Mouse (Mus musculus): ENCODE results near the gene Polm. TPM values are rescaled to one million over a fixed set of nuclear protein-coding genes. Genes with fewer than 3 reads are reported as not detected.

Polm gene
- total and polyA plus RNA-seq, 2 experiments from 2014 or later = 6.0 to 9.7 TPM

DNA sequence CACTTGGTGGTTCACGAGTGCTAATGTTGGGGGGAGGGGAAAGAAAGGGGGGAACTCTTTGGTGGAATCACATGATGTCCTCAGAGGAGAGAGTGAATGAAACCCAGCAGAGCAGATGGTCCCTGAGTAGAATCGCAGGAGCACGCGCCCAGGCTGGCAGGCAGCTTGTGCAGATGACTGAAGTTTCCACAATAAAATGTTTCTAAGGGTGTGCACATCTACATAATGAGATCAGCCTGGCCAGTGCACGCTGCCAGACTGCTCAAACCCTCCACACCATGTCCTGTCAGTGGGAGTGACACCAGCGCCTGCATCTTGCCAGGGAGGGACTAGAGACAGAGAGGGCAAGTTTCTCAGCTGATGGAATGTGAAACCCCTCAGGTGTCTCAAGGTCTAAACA, 10.9 kb upstream of the Polm start:
- H3K27me3 ChIP-seq (ENCODE audit: insufficient read depth, low read length) = no peaks in the 10 kb centered on the region
- ATAC-seq (peak; percentile 95), DNase-seq (peak; percentile 81)
- 16% methylated on average over 6 of the region's 6 CpGs for WGBS
- H3K36me3 ChIP-seq (ENCODE audit: insufficient read depth) = no peaks in the 10 kb centered on the region
- H3K4me2 ChIP-seq (ENCODE audit: low read depth) = no peak overlapping the region
- peaks cover 8% of the 10 kb centered on the region; the same call in 1 of the 2 replicates for H3K4me1 ChIP-seq (ENCODE audit: insufficient read depth)
- no peak overlapping the region for H3K9ac ChIP-seq
- H3K9me3 ChIP-seq (ENCODE audit: low read length) = no peaks in the 10 kb centered on the region
- peak overlapping the region; percentile 23; the same call in 1 of the 2 replicates for H3K27ac ChIP-seq (ENCODE audit: low read depth, low read length)
- TF ChIP-seq CTCF (IDR thresholded peaks at IDR 0.05; ENCODE audit: low read depth) = no peak
- no peak overlapping the region for H3K4me3 ChIP-seq (ENCODE audit: low read depth, low read length)

DNA sequence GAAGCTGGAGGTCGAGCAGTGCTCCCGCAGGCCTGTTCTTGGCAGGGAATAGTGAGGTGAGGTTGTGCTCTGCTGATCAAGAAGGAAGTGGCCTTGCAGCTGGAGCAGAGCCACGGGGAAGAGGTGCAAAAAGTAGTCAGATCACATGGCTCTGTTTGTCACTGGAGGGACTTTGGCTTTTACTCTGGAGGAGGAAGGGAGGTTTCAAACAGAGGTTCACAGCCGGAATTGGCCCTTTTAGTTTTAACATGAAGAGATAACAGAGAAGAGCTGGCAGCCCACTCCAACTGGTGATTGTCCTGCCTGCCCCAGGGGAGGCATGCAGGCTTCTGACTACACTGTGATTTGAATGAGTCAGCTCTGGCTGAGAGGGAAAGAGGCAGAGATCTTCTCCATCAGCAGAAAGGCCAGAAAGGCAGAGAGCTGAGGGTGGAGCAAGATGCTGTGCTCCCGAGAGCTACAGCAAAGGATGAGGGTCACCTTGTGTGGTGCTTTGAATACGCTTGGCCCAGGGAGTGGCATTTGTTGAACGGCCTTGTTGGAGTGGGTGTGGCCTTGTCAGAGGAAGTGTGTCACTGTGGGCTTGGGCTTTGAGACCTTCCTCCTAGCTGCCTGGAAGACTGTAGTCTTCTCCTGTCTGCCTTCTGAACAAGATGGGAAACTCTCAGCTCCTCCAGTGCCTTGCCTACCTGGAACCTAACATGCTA, 9.0 kb upstream of the Polm start:
- H3K27ac ChIP-seq (ENCODE audit: low read depth, low read length) = no peak overlapping the region
- no peak overlapping the region for H3K9ac ChIP-seq
- no peak for TF ChIP-seq CTCF (IDR thresholded peaks at IDR 0.05; ENCODE audit: low read depth)
- H3K9me3 ChIP-seq (ENCODE audit: low read length) = no peaks in the 10 kb centered on the region
- DNase-seq (no peak), ATAC-seq (no peak)
- no peak overlapping the region for H3K4me3 ChIP-seq (ENCODE audit: low read depth, low read length)
- peaks cover 8% of the 10 kb centered on the region; the same call in 1 of the 2 replicates for H3K4me1 ChIP-seq (ENCODE audit: insufficient read depth)
- H3K27me3 ChIP-seq (ENCODE audit: insufficient read depth, low read length) = no peaks in the 10 kb centered on the region
- no peaks in the 10 kb centered on the region for H3K36me3 ChIP-seq (ENCODE audit: insufficient read depth)
- 78% methylated on average over 7 of the region's 7 CpGs for WGBS
- no peak overlapping the region for H3K4me2 ChIP-seq (ENCODE audit: low read depth)

DNA sequence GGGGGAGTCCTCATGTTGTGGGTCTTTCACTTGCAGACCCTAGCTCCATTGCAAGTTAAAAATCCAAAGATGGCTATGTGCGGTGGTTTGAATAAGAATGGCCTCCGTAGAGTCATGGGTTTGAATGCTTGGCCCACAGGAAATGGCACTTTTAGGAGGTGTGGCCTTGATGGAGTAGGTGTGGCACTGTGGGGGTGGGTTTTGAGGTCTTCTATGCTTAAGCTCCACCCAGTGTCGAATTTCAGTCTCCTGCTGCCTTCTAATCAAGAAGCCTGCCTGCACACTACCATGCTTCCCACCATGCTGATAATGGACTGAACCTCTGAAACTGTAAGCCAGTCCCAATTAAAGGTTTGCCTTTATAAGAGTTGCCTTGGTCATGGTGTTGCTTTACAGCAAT, 5.3 kb upstream of the Polm start:
- Histone ChIP-seq H3K4me1 (ENCODE audit: insufficient read depth) (no peaks in the 10 kb centered on the region), H3K9ac (no peak overlapping the region), H3K9me3 (ENCODE audit: low read length) (no peaks in the 10 kb centered on the region), H3K4me2 (ENCODE audit: low read depth) (no peak overlapping the region), H3K4me3 (ENCODE audit: low read depth, low read length) (no peak overlapping the region), H3K36me3 (ENCODE audit: insufficient read depth) (no peaks in the 10 kb centered on the region), H3K27me3 (ENCODE audit: insufficient read depth, low read length) (no peaks in the 10 kb centered on the region), H3K27ac (ENCODE audit: low read depth, low read length) (no peak overlapping the region)
- ATAC-seq (no peak), DNase-seq (no peak)
- TF ChIP-seq CTCF (IDR thresholded peaks at IDR 0.05; ENCODE audit: low read depth) = no peak
- 77% methylated on average over 3 of the region's 3 CpGs for WGBS

DNA sequence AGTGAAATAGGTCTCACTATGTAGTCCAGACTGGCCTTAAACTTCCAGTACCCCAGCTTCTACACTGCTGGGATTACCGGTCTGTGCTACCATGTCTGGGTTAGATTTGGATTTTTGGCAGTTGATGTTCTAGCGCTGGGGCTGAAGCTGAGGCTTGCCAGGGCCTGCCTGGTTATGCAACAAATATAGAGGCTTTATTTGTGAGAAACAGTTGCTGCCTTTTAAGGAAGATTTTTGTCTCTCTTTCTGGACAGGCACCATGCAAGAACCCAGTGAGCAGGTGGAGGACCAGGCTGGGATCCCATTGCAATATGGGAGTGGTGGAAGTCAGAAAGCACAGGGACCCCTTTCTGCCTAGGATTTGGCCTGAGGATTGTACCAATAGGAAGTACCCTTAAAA, 3.9 kb upstream of the Polm start:
- no peak for ATAC-seq
- Histone ChIP-seq H3K9ac (no peak overlapping the region), H3K27ac (ENCODE audit: low read depth, low read length) (no peak overlapping the region), H3K4me2 (ENCODE audit: low read depth) (no peak overlapping the region), H3K4me1 (ENCODE audit: insufficient read depth) (no peaks in the 10 kb centered on the region), H3K36me3 (ENCODE audit: insufficient read depth) (no peaks in the 10 kb centered on the region), H3K27me3 (ENCODE audit: insufficient read depth, low read length) (no peaks in the 10 kb centered on the region), H3K4me3 (ENCODE audit: low read depth, low read length) (no peak overlapping the region), H3K9me3 (ENCODE audit: low read length) (no peaks in the 10 kb centered on the region)
- WGBS = 88% methylated on average over 2 of the region's 2 CpGs
- no peak for DNase-seq
- no peak for TF ChIP-seq CTCF (IDR thresholded peaks at IDR 0.05; ENCODE audit: low read depth)

DNA sequence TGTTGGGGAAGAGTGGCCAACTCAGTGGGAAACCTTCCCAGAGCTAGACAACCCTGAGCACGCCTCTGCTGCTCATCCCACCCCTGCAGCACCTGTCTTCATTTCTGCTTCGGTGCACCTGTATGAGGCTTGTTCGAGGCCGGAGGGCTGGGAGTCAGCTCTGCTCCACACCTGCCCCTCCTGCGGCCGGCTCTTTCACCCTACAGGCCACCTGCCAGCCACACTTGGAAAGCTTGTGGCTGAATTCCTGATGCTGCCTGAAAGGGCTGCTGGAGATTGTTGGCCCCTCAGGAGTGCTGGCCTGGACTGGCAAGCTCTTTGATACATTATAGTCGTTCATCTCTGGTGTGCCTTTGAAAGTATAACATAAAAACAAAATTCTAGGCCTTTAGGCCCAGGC, 2.5 kb upstream of the Polm start:
- no peak overlapping the region for H3K4me3 ChIP-seq (ENCODE audit: low read depth, low read length)
- no peak overlapping the region for H3K27ac ChIP-seq (ENCODE audit: low read depth, low read length)
- no peaks in the 10 kb centered on the region for H3K27me3 ChIP-seq (ENCODE audit: insufficient read depth, low read length)
- no peak for TF ChIP-seq CTCF (IDR thresholded peaks at IDR 0.05; ENCODE audit: low read depth)
- ATAC-seq = no peak
- no peaks in the 10 kb centered on the region for H3K36me3 ChIP-seq (ENCODE audit: insufficient read depth)
- H3K4me1 ChIP-seq (ENCODE audit: insufficient read depth) = no peaks in the 10 kb centered on the region
- H3K4me2 ChIP-seq (ENCODE audit: low read depth) = no peak overlapping the region
- no peak overlapping the region for H3K9ac ChIP-seq
- DNase-seq = no peak
- no peaks in the 10 kb centered on the region for H3K9me3 ChIP-seq (ENCODE audit: low read length)
- WGBS = 72% methylated on average over 7 of the region's 7 CpGs

DNA sequence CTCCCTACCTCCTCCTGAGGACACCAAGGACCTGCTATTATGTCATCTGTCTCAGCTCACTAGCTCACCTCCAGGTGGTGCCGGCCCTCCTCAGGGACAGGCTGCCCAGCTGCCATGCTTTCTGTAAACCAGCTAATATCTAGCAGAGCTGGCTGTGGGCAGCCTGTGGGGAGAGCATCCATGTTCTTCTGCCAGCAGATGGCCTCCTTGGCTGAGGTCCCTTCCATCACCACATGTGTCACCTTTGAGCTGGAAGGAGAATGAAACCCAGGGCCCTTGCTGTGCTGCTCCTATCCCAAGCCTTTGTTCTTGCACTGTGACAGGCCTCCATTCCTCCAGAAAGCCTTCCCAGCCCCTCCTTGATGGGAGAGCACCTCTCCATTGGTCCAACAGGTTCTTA, 1.7 kb downstream of the Polm start:
- ATAC-seq = no peak

DNA sequence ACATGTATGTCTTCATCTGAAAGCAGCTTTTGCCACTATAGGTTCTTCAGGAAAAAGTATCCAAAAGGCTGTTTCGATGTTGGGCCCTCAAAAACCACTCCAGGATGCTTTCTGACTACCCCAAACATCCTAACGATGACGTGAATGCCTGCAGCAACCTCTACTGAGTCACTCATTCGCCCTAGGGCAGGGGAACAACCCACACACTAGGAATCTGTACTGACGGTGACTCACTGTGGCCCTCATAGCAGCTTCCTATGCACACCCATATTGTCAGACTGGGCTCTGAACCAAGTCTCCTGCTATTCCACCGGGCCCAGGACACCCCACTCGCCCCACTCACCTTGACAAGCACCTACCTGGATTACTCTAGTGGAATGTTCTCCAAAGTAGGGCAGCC, 2.8 kb downstream of the Polm start:
- Histone ChIP-seq H3K27me3 (ENCODE audit: insufficient read depth, low read length) (no peaks in the 10 kb centered on the region), H3K9ac (no peak overlapping the region), H3K9me3 (ENCODE audit: low read length) (no peaks in the 10 kb centered on the region), H3K4me2 (ENCODE audit: low read depth) (no peak overlapping the region), H3K27ac (ENCODE audit: low read depth, low read length) (no peak overlapping the region), H3K4me1 (ENCODE audit: insufficient read depth) (no peaks in the 10 kb centered on the region), H3K4me3 (ENCODE audit: low read depth, low read length) (no peak overlapping the region), H3K36me3 (ENCODE audit: insufficient read depth) (peaks cover 26% of the 10 kb centered on the region; the same call in 1 of the 2 replicates)
- 88% methylated on average over 7 of the region's 7 CpGs for WGBS
- DNase-seq (no peak), ATAC-seq (no peak)
- no peak for TF ChIP-seq CTCF (IDR thresholded peaks at IDR 0.05; ENCODE audit: low read depth)

More for the DNA sequence above, 1.7 kb downstream of the Polm start:
- Histone ChIP-seq H3K9me3 (ENCODE audit: low read length) (no peaks in the 10 kb centered on the region), H3K27me3 (ENCODE audit: insufficient read depth, low read length) (no peaks in the 10 kb centered on the region), H3K36me3 (ENCODE audit: insufficient read depth) (peaks cover 22% of the 10 kb centered on the region; the same call in 1 of the 2 replicates), H3K4me2 (ENCODE audit: low read depth) (no peak overlapping the region), H3K4me3 (ENCODE audit: low read depth, low read length) (no peak overlapping the region), H3K27ac (ENCODE audit: low read depth, low read length) (no peak overlapping the region), H3K9ac (no peak overlapping the region), H3K4me1 (ENCODE audit: insufficient read depth) (no peaks in the 10 kb centered on the region)
- 47% methylated on average over 1 of the region's 1 CpGs for WGBS
- no peak for DNase-seq
- TF ChIP-seq CTCF (IDR thresholded peaks at IDR 0.05; ENCODE audit: low read depth) = peak; percentile 49
